Mouse (Mus musculus) intestine, embryonic 16.5 days (tissue): ENCODE results near the gene Chtf18. TPM values are rescaled to one million over a fixed set of nuclear protein-coding genes. Genes with fewer than 3 reads are reported as not detected.
A peak's percentile ranks its signal among the peaks of the same experiment; 100 is the strongest.

Experiments
- ATAC-seq: fragments of 200-750 bp; cut with Nextera tagmentation; 2 replicates; pipeline ENCODE4 v1.8.0; 2017; ENCODE audit warnings: moderate TSS enrichment, moderate library complexity
- H3K27ac ChIP-seq: fragments of 300-500 bp; sonication (generic); 2 replicates; pipeline ENCODE4 v1.5.1; 2014; ENCODE audit warnings: mild to moderate bottlenecking, low read length
- H3K27me3 ChIP-seq: fragments of 300-500 bp; sonication (generic); replicated peaks from 2 replicates; pipeline ENCODE4 v1.6.1; 2014; ENCODE audit warnings: low read length, control low read depth, mixed read lengths; ENCODE audit not compliant: control insufficient read depth, insufficient read depth
- H3K36me3 ChIP-seq: fragments of 300-500 bp; sonication (generic); 2 replicates; pipeline ENCODE4 v1.6.1; 2014; ENCODE audit warnings: low read length, control low read depth; ENCODE audit not compliant: control insufficient read depth, insufficient read depth
- H3K4me1 ChIP-seq: fragments of 300-500 bp; sonication (generic); 2 replicates; pipeline ENCODE4 v1.6.1; 2014; ENCODE audit warnings: low read length, control low read depth, mixed read lengths; ENCODE audit not compliant: control insufficient read depth, insufficient read depth
- H3K4me2 ChIP-seq: fragments of 300-500 bp; sonication (generic); 2 replicates; pipeline ENCODE4 v1.6.1; 2014; ENCODE audit warnings: low read depth, low read length, control low read depth
- H3K4me3 ChIP-seq: fragments of 300-500 bp; sonication (generic); 2 replicates; pipeline ENCODE4 v1.5.1; 2014; ENCODE audit warnings: mild to moderate bottlenecking, low read length
- H3K9ac ChIP-seq: fragments of 300-500 bp; sonication (generic); 2 replicates; pipeline ENCODE4 v1.6.1; 2014; ENCODE audit warnings: low read depth, low read length
- H3K9me3 ChIP-seq: fragments of 300-500 bp; sonication (generic); 2 replicates; pipeline ENCODE4 v1.6.1; 2016; ENCODE audit warnings: low read length, control low read depth; ENCODE audit not compliant: control insufficient read depth
- WGBS: fragments of 180-500 bp; shearing (Covaris S2); extraction: QIAGEN DNeasy Blood & Tissue Kit; methylation state at CpG from one replicate; pipeline ENCODE4 v1.1.7; 2014; 5-methylcytosine and 5-hydroxymethylcytosine counted together
- polyA plus RNA-seq: library from polyadenylated mRNA; unstranded; fragments of >200 nt; fragmentation: Nextera tagmentation; extraction: Ambion mirVana; gene quantifications from 2 replicates; pipeline ENCODE4 v1.2.1, GENCODE M21; 2015

Chtf18 gene
- polyA plus RNA-seq, 1 experiment from 2014 or later: 22.7 TPM

DNA sequence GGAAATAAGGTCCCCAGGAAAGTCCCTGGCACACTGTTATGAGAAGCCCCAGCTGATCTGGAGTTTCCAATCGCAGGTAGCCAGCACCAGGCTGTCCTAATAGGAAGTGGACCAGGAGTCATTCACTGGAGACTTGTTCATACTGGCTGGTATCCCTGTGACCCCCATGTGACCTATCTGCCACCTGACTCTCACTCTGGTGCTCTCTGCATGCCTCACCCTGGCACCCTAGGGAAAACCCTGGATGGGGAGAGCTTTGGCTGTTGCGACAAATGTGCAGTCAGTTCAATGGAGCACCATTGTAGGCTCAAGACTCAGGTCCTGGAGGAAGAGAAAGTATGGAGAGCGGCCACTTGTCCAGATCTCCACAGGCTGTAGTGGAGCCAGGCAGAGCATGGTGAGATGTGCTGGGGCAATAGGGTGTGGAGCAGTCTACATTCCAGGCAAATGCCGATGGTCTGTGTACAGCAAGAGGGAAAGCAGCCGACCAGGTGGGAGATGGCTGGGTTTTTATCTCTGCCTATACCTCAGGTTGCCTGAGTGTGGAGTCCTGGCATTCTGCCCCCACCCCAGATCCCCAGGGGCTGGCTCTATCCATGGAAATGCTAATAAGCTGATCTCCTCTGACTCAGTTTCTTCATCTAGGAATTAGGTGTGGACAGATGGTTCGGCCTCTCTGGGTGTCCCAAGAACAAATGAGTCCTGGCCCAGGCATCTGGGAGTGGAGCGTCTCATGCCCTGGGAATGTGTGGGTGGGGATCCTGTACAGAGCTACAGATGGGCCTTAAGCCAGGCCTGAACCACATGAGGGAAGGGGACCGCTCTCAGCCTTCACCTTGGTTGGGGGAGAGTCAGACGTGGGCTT lies 29.4 kb upstream of the Chtf18 start:
- whole genome bisulfite sequencing: 67% methylated on average over 9 of the region's 9 CpGs

DNA sequence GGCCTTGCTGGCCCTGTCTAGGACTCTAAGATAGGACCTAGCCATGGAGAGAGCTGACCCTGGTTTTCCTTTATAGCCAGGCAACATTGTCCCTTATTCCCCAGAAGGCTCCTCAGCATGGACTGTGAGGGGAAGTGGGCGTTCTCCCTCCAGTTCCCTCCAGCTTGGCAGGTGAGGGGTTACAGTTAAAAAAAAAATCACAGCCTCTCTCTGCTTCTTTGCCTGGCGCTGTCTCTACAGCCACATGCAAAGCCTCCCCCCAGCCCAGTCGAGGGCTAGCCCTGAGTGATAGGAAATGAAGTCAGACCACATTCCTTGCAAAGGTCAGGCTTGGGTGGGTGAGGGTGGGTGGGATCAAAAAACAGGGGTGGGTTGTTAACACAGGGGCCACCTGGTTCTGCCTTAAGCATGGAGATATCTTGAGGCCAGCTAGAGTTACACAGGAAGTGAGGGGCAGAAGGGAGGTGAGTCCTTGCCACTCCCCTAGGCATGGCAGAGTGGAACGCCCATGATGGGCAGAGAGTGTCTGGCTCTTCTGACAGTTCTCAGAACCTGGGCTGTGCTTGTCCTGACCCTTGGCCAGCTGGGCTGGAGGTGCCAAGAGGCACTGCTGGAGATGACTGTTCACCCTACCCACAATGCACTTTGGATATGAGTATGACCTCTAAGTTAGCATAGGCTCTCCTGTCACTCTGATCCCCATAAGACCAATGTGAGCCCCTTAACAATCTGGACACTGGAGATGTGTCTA lies 28.6 kb upstream of the Chtf18 start:
- peak; percentile 70 for ATAC-seq
- Histone ChIP-seq H3K4me2 (no peak overlapping the region), H3K4me1 (peaks cover 6% of the 10 kb centered on the region; the same call in 1 of the 2 replicates), H3K27ac (no peak overlapping the region), H3K27me3 (no peaks in the 10 kb centered on the region), H3K4me3 (no peak overlapping the region), H3K9ac (no peak overlapping the region), H3K9me3 (no peaks in the 10 kb centered on the region), H3K36me3 (no peaks in the 10 kb centered on the region)
- WGBS: 29% methylated on average over 4 of the region's 4 CpGs

More for the DNA sequence above, 29.4 kb upstream of the Chtf18 start:
- H3K27me3 ChIP-seq: no peaks in the 10 kb centered on the region
- 0 out of 2 replicates have a peak, but pooled peaks cover 4% of the 10 kb centered on the region for H3K4me1 ChIP-seq
- no peak overlapping the region for H3K4me3 ChIP-seq
- no peaks in the 10 kb centered on the region for H3K9me3 ChIP-seq
- no peak overlapping the region for H3K9ac ChIP-seq
- ATAC-seq: peak; percentile 63; the same call in 1 of the 2 replicates
- no peak overlapping the region for H3K4me2 ChIP-seq
- H3K27ac ChIP-seq: no peak overlapping the region
- H3K36me3 ChIP-seq: no peaks in the 10 kb centered on the region

DNA sequence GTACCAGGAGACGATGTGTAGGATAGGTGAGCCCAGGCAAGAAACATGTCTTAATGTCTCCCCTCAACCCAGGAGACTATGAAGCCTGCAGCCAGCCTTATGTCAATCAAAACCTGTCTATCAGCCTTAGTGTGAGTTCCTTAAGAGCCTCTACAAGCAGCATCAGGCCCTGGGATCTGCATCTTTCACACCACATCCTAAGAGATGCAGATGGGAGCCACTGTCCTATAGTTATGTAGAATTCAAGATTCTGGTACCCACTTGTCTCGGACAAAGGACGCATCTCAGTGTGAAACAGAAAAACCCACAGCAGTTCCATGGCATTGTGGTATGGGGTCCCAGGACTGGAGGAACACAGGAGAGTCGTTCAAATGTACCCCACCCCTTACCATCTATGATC lies 27.9 kb upstream of the Chtf18 start:
- no peaks in the 10 kb centered on the region for H3K36me3 ChIP-seq
- peaks cover 6% of the 10 kb centered on the region; the same call in 1 of the 2 replicates for H3K4me1 ChIP-seq
- 82% methylated on average over 4 of the region's 4 CpGs for WGBS
- no peak for ATAC-seq
- no peak overlapping the region for H3K27ac ChIP-seq
- H3K9me3 ChIP-seq: no peaks in the 10 kb centered on the region
- H3K4me2 ChIP-seq: no peak overlapping the region
- no peak overlapping the region for H3K4me3 ChIP-seq
- no peak overlapping the region for H3K9ac ChIP-seq
- no peaks in the 10 kb centered on the region for H3K27me3 ChIP-seq

DNA sequence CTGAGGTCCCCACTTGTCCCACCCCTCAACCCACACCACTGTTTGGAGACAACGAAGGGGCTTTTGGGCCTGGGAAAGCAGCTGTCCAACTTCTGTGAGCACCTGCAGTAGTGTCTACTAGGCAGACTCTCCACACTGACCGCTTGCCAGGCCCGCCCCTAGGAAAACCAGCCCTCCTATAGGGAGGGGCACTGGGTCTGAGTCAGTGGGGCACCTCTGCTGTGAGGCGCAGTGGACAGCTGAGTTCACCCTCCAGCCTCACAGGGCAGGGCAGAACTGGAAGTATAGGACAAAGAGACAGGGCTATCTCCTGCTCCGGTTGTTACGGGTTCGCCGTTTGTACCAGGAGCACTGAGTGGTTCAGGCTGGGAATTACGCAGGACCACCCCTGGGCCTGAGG lies 27.0 kb upstream of the Chtf18 start, which contains the start of gene Msln:
Msln (minus strand) TSS at position 138 of the 400 bp plus-strand sequence.
- H3K27me3 ChIP-seq: no peaks in the 10 kb centered on the region
- ATAC-seq: no peak; the same call in 1 of the 2 replicates
- no peaks in the 10 kb centered on the region for H3K9me3 ChIP-seq
- 76% methylated on average over 9 of the region's 9 CpGs for WGBS
- H3K36me3 ChIP-seq: no peaks in the 10 kb centered on the region
- no peak within 1 kb of the TSS for H3K4me2 ChIP-seq
- H3K4me3 ChIP-seq: no peak within 1 kb of the TSS
- H3K27ac ChIP-seq: no peak within 1 kb of the TSS
- no peak within 1 kb of the TSS for H3K9ac ChIP-seq
- peaks cover 6% of the 10 kb centered on the region; the same call in 1 of the 2 replicates for H3K4me1 ChIP-seq

DNA sequence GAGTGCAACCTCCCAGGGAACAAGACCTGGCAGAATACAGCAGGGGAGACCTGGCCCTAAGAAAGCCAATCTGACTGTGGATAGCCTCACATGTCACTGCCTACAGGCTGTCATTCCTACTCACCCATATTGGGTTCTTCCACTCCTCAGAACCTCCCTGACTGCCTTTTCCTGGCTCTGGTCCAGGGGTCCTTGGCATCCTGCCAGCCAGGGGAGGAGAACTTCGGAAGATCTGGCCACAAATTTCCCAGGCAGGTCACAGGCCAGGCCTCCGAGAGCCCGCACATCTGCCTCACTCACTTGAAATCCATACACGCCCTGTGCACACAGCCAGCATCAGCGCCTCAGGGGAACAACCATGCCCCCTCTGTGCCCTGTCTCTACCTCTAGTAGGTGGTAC lies 24.2 kb upstream of the Chtf18 start:
- ATAC-seq: no peak
- 32% methylated on average over 5 of the region's 5 CpGs for WGBS
- H3K27ac ChIP-seq: no peak overlapping the region
- H3K9me3 ChIP-seq: no peaks in the 10 kb centered on the region
- H3K4me3 ChIP-seq: no peak overlapping the region
- H3K4me1 ChIP-seq: peaks cover 6% of the 10 kb centered on the region; the same call in 1 of the 2 replicates
- no peak overlapping the region; the same call in 1 of the 2 replicates for H3K9ac ChIP-seq
- no peaks in the 10 kb centered on the region for H3K27me3 ChIP-seq
- no peaks in the 10 kb centered on the region for H3K36me3 ChIP-seq
- H3K4me2 ChIP-seq: no peak overlapping the region

DNA sequence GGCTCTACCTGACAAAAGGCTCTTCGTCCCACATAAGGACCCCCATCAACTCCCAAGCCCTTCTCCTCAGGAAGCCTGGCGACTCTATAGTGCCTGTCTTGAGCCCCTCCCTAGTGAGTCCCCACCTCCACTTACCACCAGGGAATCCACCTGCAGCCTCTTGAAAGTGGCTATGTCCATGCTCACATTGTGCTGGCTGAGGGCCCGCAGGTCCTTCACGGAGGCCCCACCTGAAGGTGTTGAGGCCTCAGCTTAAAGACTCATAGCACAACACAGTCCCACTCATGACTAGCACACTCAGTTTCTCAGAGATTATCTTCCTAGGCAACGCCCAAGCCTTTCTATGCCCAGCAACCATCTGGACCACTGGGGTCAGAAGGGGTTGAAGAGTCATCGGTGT lies 22.1 kb upstream of the Chtf18 start:
- Histone ChIP-seq H3K9me3 (no peaks in the 10 kb centered on the region), H3K4me3 (no peak overlapping the region), H3K27ac (no peak overlapping the region), H3K4me1 (peaks cover 3% of the 10 kb centered on the region; the same call in 1 of the 2 replicates), H3K9ac (no peak overlapping the region), H3K4me2 (no peak overlapping the region), H3K36me3 (no peaks in the 10 kb centered on the region), H3K27me3 (no peaks in the 10 kb centered on the region)
- ATAC-seq: no peak
- 84% methylated on average over 6 of the region's 6 CpGs for WGBS

DNA sequence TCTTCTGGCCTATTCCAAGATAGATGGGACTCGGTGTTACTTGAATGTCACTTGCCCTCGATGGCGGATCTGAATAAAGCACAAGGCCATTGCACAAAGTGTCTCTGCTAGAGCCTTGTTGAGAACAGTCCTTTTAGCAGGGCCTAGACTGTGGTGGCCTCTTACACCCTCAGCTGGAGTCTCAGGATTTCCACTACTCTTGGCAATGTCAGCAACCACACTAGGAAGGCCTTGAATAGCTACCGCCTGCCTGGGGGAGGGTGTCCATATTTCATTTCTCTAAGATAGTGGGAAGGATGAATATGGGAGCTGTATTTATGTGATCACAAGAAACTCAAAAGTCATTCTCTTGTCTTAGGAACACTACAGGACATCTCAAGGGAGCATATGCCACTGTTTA lies 21.0 kb upstream of the Chtf18 start:
- Histone ChIP-seq H3K4me3 (no peak overlapping the region), H3K27me3 (no peaks in the 10 kb centered on the region), H3K36me3 (no peaks in the 10 kb centered on the region), H3K9me3 (no peaks in the 10 kb centered on the region), H3K9ac (no peak overlapping the region), H3K4me2 (no peak overlapping the region), H3K4me1 (peaks cover 3% of the 10 kb centered on the region; the same call in 1 of the 2 replicates), H3K27ac (no peak overlapping the region)
- ATAC-seq: no peak
- 90% methylated on average over 4 of the region's 4 CpGs for WGBS

DNA sequence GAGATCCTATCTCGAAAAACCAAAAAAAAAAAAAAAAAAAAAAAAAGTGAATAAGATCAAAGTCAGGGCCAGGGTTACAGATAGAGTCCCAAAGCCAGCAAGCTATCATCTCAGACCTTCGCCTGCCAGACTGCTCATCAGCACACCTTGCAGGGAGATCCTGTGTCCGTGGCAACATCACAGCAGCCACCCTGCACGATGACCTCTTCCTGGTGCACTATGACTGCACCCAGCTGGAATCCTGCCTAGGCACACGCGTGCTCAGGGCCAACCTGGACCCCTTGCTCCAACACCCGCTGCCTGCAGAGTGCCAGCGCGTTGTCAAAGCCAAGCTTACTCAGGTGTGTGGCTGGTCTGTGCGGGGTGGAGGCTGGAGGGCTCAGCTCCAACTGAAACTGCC lies 17.1 kb upstream of the Chtf18 start:
- Histone ChIP-seq H3K4me3 (no peak overlapping the region), H3K27ac (no peak overlapping the region), H3K9me3 (no peaks in the 10 kb centered on the region), H3K4me2 (no peak overlapping the region), H3K4me1 (no peaks in the 10 kb centered on the region), H3K36me3 (no peaks in the 10 kb centered on the region), H3K9ac (no peak overlapping the region), H3K27me3 (no peaks in the 10 kb centered on the region)
- 76% methylated on average over 10 of the region's 10 CpGs for WGBS
- no peak for ATAC-seq

DNA sequence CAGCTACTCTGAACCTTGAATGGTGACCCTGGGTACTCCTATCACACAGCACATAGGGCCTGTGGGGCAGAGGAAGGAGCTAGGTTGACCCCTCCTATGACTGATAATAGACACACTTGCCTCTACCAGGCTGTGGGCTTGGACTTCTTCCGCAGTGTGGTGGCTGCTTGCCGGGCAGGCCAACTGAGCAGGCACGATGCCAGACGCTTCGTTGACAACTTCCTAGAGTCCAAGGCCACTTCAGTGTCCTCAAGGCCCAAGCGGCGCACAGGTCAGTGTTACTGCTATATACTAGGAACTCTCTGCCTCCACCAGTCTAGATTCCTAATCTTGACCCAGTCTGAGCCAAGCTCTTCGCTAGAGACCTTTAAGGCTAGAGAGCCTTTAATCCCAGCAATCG lies 16.6 kb upstream of the Chtf18 start:
- no peak for ATAC-seq
- no peaks in the 10 kb centered on the region for H3K36me3 ChIP-seq
- 90% methylated on average over 9 of the region's 9 CpGs for WGBS
- H3K27me3 ChIP-seq: no peaks in the 10 kb centered on the region
- H3K4me3 ChIP-seq: no peak overlapping the region
- no peaks in the 10 kb centered on the region for H3K9me3 ChIP-seq
- no peak overlapping the region for H3K9ac ChIP-seq
- no peaks in the 10 kb centered on the region for H3K4me1 ChIP-seq
- H3K4me2 ChIP-seq: no peak overlapping the region
- no peak overlapping the region for H3K27ac ChIP-seq
